Mouse (Mus musculus): Measurements from ENCODE around the gene Usmg5. TPM values are rescaled to one million over a fixed set of nuclear protein-coding genes. Genes with fewer than 3 reads are reported as not detected.

The Usmg5 gene
- polyA plus RNA-seq, 1 experiment from 2014 or later = 2,838 TPM

DNA sequence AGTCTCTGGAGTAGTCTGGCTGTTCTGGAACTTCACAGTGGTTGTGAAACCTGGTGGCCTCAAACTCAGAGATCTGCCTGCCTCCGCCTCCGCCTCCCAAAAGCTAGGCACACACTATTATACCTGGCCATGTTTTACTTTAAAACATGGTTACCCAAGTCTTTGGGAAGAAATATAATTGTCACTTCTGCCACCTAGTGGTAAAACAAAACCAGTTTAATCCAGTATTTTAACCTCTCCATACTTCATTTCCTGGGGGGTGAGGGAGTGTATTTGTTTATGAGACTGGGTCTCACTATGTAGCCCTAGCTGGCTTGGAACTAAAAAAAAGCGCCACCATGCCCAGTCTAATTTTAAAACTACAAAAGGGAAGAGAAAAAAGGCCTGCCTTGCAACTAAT lies 46.8 kb downstream of the Usmg5 start:
- Histone ChIP-seq H3K9ac (ENCODE audit: low read length) (no peak overlapping the region), H3K36me3 (ENCODE audit: control insufficient read depth, insufficient read depth, low read length) (peaks cover 53% of the 10 kb centered on the region), H3K9me3 (ENCODE audit: control insufficient read depth, low read length) (no peaks in the 10 kb centered on the region), H3K27me3 (ENCODE audit: control insufficient read depth, insufficient read depth, low read length) (no peaks in the 10 kb centered on the region), H3K4me2 (ENCODE audit: low read length) (no peak overlapping the region), H3K4me3 (ENCODE audit: control insufficient read depth in 1 of 2, insufficient read depth in 1 of 2, low read depth in 1 of 2, low read length in 2 of 2) (no peak overlapping the region), H3K27ac (replicated peaks in 1 of 2; ENCODE audit: control insufficient read depth in 1 of 2, insufficient read depth in 1 of 2, low read depth in 2 of 2, low read length in 2 of 2) (no peak overlapping the region), H3K4me1 (ENCODE audit: control insufficient read depth in 2 of 2, insufficient read depth in 2 of 2, low read length in 2 of 2) (no peaks in the 10 kb centered on the region)
- no peak for ATAC-seq (ENCODE audit: insufficient number of reproducible peaks, insufficient read depth, low FRiP score, low read depth)
- WGBS = 85% methylated on average over 3 of the region's 3 CpGs

DNA sequence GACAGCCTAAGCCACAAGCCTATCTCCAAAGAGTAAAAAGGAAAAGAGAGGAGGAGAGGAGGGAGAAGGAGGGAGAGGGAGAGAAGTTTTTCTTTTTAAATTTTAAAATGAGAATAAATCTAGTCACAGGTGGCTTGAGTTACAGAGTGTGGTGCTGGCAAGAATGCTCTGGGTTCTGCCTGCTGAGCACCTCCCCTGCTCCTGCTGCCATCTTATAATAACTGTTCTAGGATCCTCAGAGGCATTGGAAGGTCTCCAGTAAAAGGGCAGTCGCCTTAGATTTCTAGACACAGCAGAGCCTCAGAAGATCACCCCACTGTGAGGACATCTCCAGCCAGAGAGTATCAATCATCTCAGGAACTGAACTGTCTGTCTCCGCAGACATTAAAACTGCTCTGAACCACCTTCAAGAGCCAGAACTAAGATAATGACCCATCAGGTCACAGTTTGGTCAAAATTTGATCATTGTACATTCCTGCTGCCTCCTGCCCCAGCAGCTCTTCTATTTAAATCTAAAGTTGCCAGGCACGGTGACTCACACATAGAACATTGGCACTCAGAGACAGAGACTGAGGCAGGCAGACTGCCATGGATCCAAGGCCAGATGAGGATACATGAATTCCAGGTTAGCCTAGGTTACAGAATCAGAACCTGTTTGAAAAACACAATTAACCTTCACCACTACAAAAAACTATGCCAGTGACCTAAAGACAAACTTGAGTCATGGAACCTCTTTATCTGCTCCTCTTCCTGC lies 49.5 kb downstream of the Usmg5 start:
- peaks cover 51% of the 10 kb centered on the region for H3K36me3 ChIP-seq (ENCODE audit: control insufficient read depth, insufficient read depth, low read length)

DNA sequence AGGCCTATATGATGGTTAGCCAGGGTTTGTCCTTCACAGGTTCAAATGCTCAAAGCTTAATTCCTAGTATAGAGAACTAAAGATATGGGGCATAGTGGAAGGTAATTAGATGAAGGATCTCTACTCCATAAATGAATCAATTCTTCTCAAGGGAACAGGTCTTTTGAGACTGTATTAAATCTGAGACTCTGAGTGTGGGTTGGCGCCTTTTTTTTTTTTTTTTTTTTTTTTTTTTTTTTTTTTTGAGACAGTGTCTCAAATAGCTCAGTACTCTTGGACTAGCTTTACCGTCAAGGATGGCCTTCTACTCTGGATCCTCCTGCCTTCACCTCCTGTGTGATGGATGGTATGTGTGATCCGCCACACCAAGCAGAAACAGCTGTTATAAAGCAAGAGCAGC lies 53.9 kb downstream of the Usmg5 start:
- no peak overlapping the region for H3K27ac ChIP-seq (replicated peaks in 1 of 2; ENCODE audit: control insufficient read depth in 1 of 2, insufficient read depth in 1 of 2, low read depth in 2 of 2, low read length in 2 of 2)
- H3K36me3 ChIP-seq (ENCODE audit: control insufficient read depth, insufficient read depth, low read length) = peaks cover 61% of the 10 kb centered on the region
- no peak overlapping the region for H3K9ac ChIP-seq (ENCODE audit: low read length)
- no peak overlapping the region for H3K4me3 ChIP-seq (ENCODE audit: control insufficient read depth in 1 of 2, insufficient read depth in 1 of 2, low read depth in 1 of 2, low read length in 2 of 2)
- no peak for ATAC-seq (ENCODE audit: insufficient number of reproducible peaks, insufficient read depth, low FRiP score, low read depth)
- 82% methylated on average over 3 of the region's 3 CpGs for WGBS
- no peaks in the 10 kb centered on the region for H3K9me3 ChIP-seq (ENCODE audit: control insufficient read depth, low read length)
- no peak overlapping the region for H3K4me2 ChIP-seq (ENCODE audit: low read length)
- no peaks in the 10 kb centered on the region for H3K4me1 ChIP-seq (ENCODE audit: control insufficient read depth in 2 of 2, insufficient read depth in 2 of 2, low read length in 2 of 2)
- H3K27me3 ChIP-seq (ENCODE audit: control insufficient read depth, insufficient read depth, low read length) = no peaks in the 10 kb centered on the region

More for the DNA sequence above, 49.5 kb downstream of the Usmg5 start:
- 77% methylated on average over 3 of the region's 3 CpGs for WGBS
- no peak overlapping the region for H3K4me2 ChIP-seq (ENCODE audit: low read length)
- ATAC-seq (ENCODE audit: insufficient number of reproducible peaks, insufficient read depth, low FRiP score, low read depth) = no peak
- H3K27ac ChIP-seq (replicated peaks in 1 of 2; ENCODE audit: control insufficient read depth in 1 of 2, insufficient read depth in 1 of 2, low read depth in 2 of 2, low read length in 2 of 2) = no peak overlapping the region
- H3K9ac ChIP-seq (ENCODE audit: low read length) = no peak overlapping the region
- no peaks in the 10 kb centered on the region for H3K9me3 ChIP-seq (ENCODE audit: control insufficient read depth, low read length)
- no peak overlapping the region for H3K4me3 ChIP-seq (ENCODE audit: control insufficient read depth in 1 of 2, insufficient read depth in 1 of 2, low read depth in 1 of 2, low read length in 2 of 2)
- H3K4me1 ChIP-seq (ENCODE audit: control insufficient read depth in 2 of 2, insufficient read depth in 2 of 2, low read length in 2 of 2) = no peaks in the 10 kb centered on the region
- no peaks in the 10 kb centered on the region for H3K27me3 ChIP-seq (ENCODE audit: control insufficient read depth, insufficient read depth, low read length)

DNA sequence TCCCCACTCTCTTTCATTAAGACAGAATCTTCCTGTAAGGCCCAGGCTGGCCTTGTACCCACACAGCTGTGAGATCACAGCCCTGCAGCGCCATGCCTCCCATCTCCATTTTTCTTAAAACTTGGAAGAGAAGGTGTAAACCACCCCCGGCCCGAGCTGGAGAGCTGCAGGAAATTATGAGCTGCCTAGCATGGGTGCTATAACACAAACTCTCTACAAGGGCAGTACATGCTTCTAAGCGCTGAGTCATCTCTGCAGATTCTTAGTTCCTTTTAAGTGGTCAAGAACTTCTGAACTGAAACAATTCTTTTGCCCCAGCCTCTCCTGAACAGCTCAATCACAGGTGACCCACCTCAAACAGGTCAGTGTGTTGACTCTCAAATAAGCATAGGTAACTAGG lies 55.5 kb downstream of the Usmg5 start:
- H3K36me3 ChIP-seq (ENCODE audit: control insufficient read depth, insufficient read depth, low read length) = peaks cover 57% of the 10 kb centered on the region
- no peak for ATAC-seq (ENCODE audit: insufficient number of reproducible peaks, insufficient read depth, low FRiP score, low read depth)
- WGBS = 96% methylated on average over 4 of the region's 4 CpGs
- H3K9ac ChIP-seq (ENCODE audit: low read length) = no peak overlapping the region
- H3K27ac ChIP-seq (replicated peaks in 1 of 2; ENCODE audit: control insufficient read depth in 1 of 2, insufficient read depth in 1 of 2, low read depth in 2 of 2, low read length in 2 of 2) = no peak overlapping the region
- H3K4me3 ChIP-seq (ENCODE audit: control insufficient read depth in 1 of 2, insufficient read depth in 1 of 2, low read depth in 1 of 2, low read length in 2 of 2) = no peak overlapping the region
- no peaks in the 10 kb centered on the region for H3K27me3 ChIP-seq (ENCODE audit: control insufficient read depth, insufficient read depth, low read length)
- H3K4me1 ChIP-seq (ENCODE audit: control insufficient read depth in 2 of 2, insufficient read depth in 2 of 2, low read length in 2 of 2) = no peaks in the 10 kb centered on the region
- no peaks in the 10 kb centered on the region for H3K9me3 ChIP-seq (ENCODE audit: control insufficient read depth, low read length)
- no peak overlapping the region for H3K4me2 ChIP-seq (ENCODE audit: low read length)

Other genes starting within 250 kb of the Usmg5 start
- 0.30 TPM in 1 of 2 replicates, not detected in the other for gene Ina, start 75.9 kb downstream of the Usmg5 start, polyA plus RNA-seq (2014; fragmentation: Nextera tagmentation; extraction: Ambion mirVana)
- 115 and 126 TPM in 2 replicates for gene Nt5c2, start 75.5 kb downstream of the Usmg5 start, polyA plus RNA-seq (2014; fragmentation: Nextera tagmentation; extraction: Ambion mirVana)
- 8.8 and 11.0 TPM in 2 replicates for gene Pcgf6, start 39.7 kb downstream of the Usmg5 start, polyA plus RNA-seq (2014; fragmentation: Nextera tagmentation; extraction: Ambion mirVana)
- 5.4 and 5.7 TPM in 2 replicates for gene Taf5, start 22.9 kb downstream of the Usmg5 start, polyA plus RNA-seq (2014; fragmentation: Nextera tagmentation; extraction: Ambion mirVana)
- gene Pdcd11, start 121 bp upstream of the Usmg5 start, polyA plus RNA-seq (2014; fragmentation: Nextera tagmentation; extraction: Ambion mirVana) = 4.6 and 5.3 TPM in 2 replicates
- gene Calhm2, start 47.6 kb upstream of the Usmg5 start, polyA plus RNA-seq (2014; fragmentation: Nextera tagmentation; extraction: Ambion mirVana) = 1.7 and 2.4 TPM in 2 replicates
- gene Calhm1, start 53.6 kb upstream of the Usmg5 start, polyA plus RNA-seq (2014; fragmentation: Nextera tagmentation; extraction: Ambion mirVana) = not detected in 2 replicates
- not detected in 2 replicates for gene Calhm3, start 67.1 kb upstream of the Usmg5 start, polyA plus RNA-seq (2014; fragmentation: Nextera tagmentation; extraction: Ambion mirVana)
- gene Neurl1a, start 88.2 kb upstream of the Usmg5 start, polyA plus RNA-seq (2014; fragmentation: Nextera tagmentation; extraction: Ambion mirVana) = 1.3 and 1.4 TPM in 2 replicates

All from heart, embryonic 14.5 days (tissue).